8 mouse cellular contexts compared by ENCODE assay signal in the genomic region with DNA sequence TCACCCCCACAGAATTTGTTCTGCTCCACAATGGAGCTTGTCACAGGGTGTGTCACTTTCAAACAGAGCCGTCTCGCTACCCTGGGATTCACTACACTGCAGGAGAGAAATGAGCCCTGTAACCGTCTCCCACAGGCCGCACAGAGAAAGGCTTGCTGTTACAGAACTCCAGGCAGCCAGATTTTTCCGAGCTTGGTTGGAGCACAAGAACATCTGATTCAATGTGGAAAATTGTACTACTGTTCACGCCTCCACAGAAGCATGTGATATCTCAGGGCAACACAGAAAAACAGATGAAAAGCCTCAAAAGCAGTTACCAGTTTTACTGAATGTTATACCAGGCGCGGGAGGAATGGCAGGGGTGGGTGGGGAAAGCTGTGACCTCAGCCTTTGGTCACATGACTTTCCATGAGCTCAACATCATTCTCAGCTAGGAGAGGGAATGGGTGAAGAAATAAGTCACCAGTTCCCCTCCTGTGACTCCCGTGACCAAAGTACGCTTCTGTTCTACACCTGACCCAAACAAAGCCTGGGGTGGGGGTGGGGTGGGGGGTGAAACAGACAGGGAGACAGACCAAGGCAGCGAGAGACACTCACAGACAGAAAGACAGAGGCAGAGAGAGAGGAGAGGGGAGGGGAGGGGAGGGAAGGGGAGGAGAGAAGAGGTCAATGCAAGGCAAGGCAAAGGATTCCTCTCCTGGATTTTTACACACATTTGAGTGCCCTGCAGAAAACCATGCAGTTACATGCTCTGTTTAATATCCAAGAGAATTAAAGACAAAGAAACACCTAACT. TPM values are rescaled to one million over a fixed set of nuclear protein-coding genes. Genes with fewer than 3 reads are reported as not detected.
DNase-seq lines count a peak whose midpoint lies in the region; ATAC-seq and TF ChIP-seq lines count a peak whose summit lies in the region.

No protein-coding gene starts in this region.

- no peaks in the 10 kb centered on the region for H3K27me3 ChIP-seq in heart, embryonic 10.5 days (ENCODE audit: insufficient read depth, poor library complexity, severe bottlenecking)
- no peaks in the 10 kb centered on the region for H3K27me3 ChIP-seq in kidney, embryonic 15.5 days
- H3K27me3 ChIP-seq in limb, embryonic 12.5 days, result no peaks in the 10 kb centered on the region
- H3K27me3 ChIP-seq in neural tube, embryonic 13.5 days, result no peaks in the 10 kb centered on the region
- no peaks in the 10 kb centered on the region for H3K27me3 ChIP-seq in thymus, adult 2 months (ENCODE audit: control insufficient read depth, insufficient read depth, low read length)

- no peak for TF ChIP-seq CTCF in lung, adult 2 months (IDR thresholded peaks at IDR 0.05; ENCODE audit: insufficient read depth, low read length)
- TF ChIP-seq CTCF in thymus, adult 2 months (IDR thresholded peaks at IDR 0.05; ENCODE audit: borderline replicate concordance, control insufficient read depth, extremely low read depth, insufficient read depth, low read length, poor library complexity), result no peak

- peaks cover 3% of the 10 kb centered on the region for H3K4me1 ChIP-seq in lung, adult 2 months (ENCODE audit: control insufficient read depth, insufficient read depth, low read length)
- H3K4me1 ChIP-seq in heart, embryonic 10.5 days, result peaks cover 14% of the 10 kb centered on the region
- H3K4me1 ChIP-seq in kidney, embryonic 15.5 days, result peaks cover 10% of the 10 kb centered on the region; the same call in 1 of the 2 replicates
- H3K4me1 ChIP-seq in limb, embryonic 12.5 days (replicated peaks), result peaks cover 12% of the 10 kb centered on the region
- H3K4me1 ChIP-seq in neural tube, embryonic 13.5 days (replicated peaks), result peaks cover 20% of the 10 kb centered on the region
- H3K4me1 ChIP-seq in thymus, adult 2 months (replicated peaks; ENCODE audit: control insufficient read depth, insufficient read depth, low read length), result no peaks in the 10 kb centered on the region; the same call in 1 of the 2 replicates

- ATAC-seq in kidney, embryonic 15.5 days (replicated peaks; ENCODE audit: low FRiP score), result peak; percentile 83
- ATAC-seq in limb, embryonic 12.5 days (ENCODE audit: insufficient number of reproducible peaks, insufficient read depth, low FRiP score, low TSS enrichment, low read depth), result no peak
- peak; percentile 87 for ATAC-seq in neural tube, embryonic 13.5 days (ENCODE audit: low read depth)

- H3K9me3 ChIP-seq in heart, embryonic 10.5 days, result no peaks in the 10 kb centered on the region
- no peaks in the 10 kb centered on the region for H3K9me3 ChIP-seq in kidney, embryonic 15.5 days (replicated peaks)
- H3K9me3 ChIP-seq in limb, embryonic 12.5 days, result no peaks in the 10 kb centered on the region
- no peaks in the 10 kb centered on the region for H3K9me3 ChIP-seq in neural tube, embryonic 13.5 days

- H3K9ac ChIP-seq in kidney, embryonic 15.5 days, result no peak overlapping the region
- H3K9ac ChIP-seq in limb, embryonic 12.5 days (replicated peaks), result no peak overlapping the region
- peak overlapping the region; percentile 47 for H3K9ac ChIP-seq in neural tube, embryonic 13.5 days

- no peak overlapping the region for H3K4me3 ChIP-seq in lung, adult 2 months (replicated peaks; ENCODE audit: extremely low read depth, low read depth, low read length)
- H3K4me3 ChIP-seq in heart, embryonic 10.5 days, result peak overlapping the region; percentile 42
- H3K4me3 ChIP-seq in kidney, embryonic 15.5 days (replicated peaks), result 0 out of 2 replicates have a peak overlapping the region, but pooled peaks have one; percentile 2
- H3K4me3 ChIP-seq in limb, embryonic 12.5 days (replicated peaks), result no peak overlapping the region; the same call in 1 of the 2 replicates
- peak overlapping the region; percentile 24 for H3K4me3 ChIP-seq in neural tube, embryonic 13.5 days
- H3K4me3 ChIP-seq in thymus, adult 2 months (ENCODE audit: control insufficient read depth, insufficient read depth, low read length), result no peak overlapping the region

- 44% methylated on average over 11 of the region's 11 CpGs for WGBS in lung, adult 2 months
- 23% methylated on average over 11 of the region's 11 CpGs for WGBS in heart, embryonic 10.5 days
- 39% methylated on average over 11 of the region's 11 CpGs for WGBS in kidney, embryonic 15.5 days
- WGBS in limb, embryonic 12.5 days, result 27% methylated on average over 11 of the region's 11 CpGs
- 6% methylated on average over 11 of the region's 11 CpGs for WGBS in neural tube, embryonic 13.5 days
- WGBS in thymus, adult 2 months, result 89% methylated on average over 11 of the region's 11 CpGs

- peak overlapping the region; percentile 69 for H3K27ac ChIP-seq in heart, embryonic 10.5 days
- H3K27ac ChIP-seq in kidney, embryonic 15.5 days, result 0 out of 2 replicates have a peak overlapping the region, but pooled peaks have one; percentile 48
- no peak overlapping the region for H3K27ac ChIP-seq in limb, embryonic 12.5 days
- peak overlapping the region; percentile 78 for H3K27ac ChIP-seq in neural tube, embryonic 13.5 days (replicated peaks)
- no peak overlapping the region for H3K27ac ChIP-seq in thymus, adult 2 months (ENCODE audit: control insufficient read depth, insufficient read depth, low read length)

- H3K36me3 ChIP-seq in heart, embryonic 10.5 days, result no peaks in the 10 kb centered on the region
- no peaks in the 10 kb centered on the region for H3K36me3 ChIP-seq in kidney, embryonic 15.5 days
- H3K36me3 ChIP-seq in limb, embryonic 12.5 days, result no peaks in the 10 kb centered on the region
- H3K36me3 ChIP-seq in neural tube, embryonic 13.5 days, result no peaks in the 10 kb centered on the region
- H3K36me3 ChIP-seq in thymus, adult 2 months (ENCODE audit: control insufficient read depth, insufficient read depth, low read length), result no peaks in the 10 kb centered on the region

- peak overlapping the region; percentile 37 for H3K4me2 ChIP-seq in kidney, embryonic 15.5 days
- peak overlapping the region; percentile 34 for H3K4me2 ChIP-seq in limb, embryonic 12.5 days
- H3K4me2 ChIP-seq in neural tube, embryonic 13.5 days, result peak overlapping the region; percentile 52

- no peak for TF ChIP-seq POLR2A in lung, adult 2 months (IDR thresholded peaks at IDR 0.05; ENCODE audit: borderline replicate concordance, extremely low read depth, low read depth, low read length)
- TF ChIP-seq POLR2A in thymus, adult 2 months (IDR thresholded peaks at IDR 0.05; ENCODE audit: control insufficient read depth, extremely low read depth, insufficient read depth, low read length, poor library complexity), result no peak

- peak; percentile 29 to 41 for DNase-seq in lung, adult 18-20 months
- no peak for DNase-seq in lung, adult 2 months
- DNase-seq in heart, embryonic 10.5 days (ENCODE audit: low spot score), result peak; percentile 77
- no peak for DNase-seq in urinary bladder, postnatal 14 days (ENCODE audit: low spot score)
- DNase-seq in thymus, adult 2 months, result no peak

RNA-seq across cellular contexts. Expression of gene Aig1, which starts 7.5 kb away (rescaled TPM):
- polyA plus RNA-seq in lung, adult 2 months (2012; rRNA removed), result 67.5 and 76.5 TPM in 2 replicates
- polyA plus RNA-seq in heart, embryonic 10.5 days (2016; fragmentation: Nextera tagmentation; extraction: Ambion mirVana), result 28.8 and 34.4 TPM in 2 replicates
- 45.9 and 46.1 TPM in 2 replicates for polyA plus RNA-seq in kidney, embryonic 15.5 days (2015; fragmentation: Nextera tagmentation; extraction: Ambion mirVana)
- polyA plus RNA-seq in limb, embryonic 12.5 days (2016; fragmentation: Nextera tagmentation; extraction: Ambion mirVana), result 14.0 and 14.5 TPM in 2 replicates
- polyA plus RNA-seq in neural tube, embryonic 13.5 days (2015; fragmentation: Nextera tagmentation; extraction: Ambion mirVana), result 73.7 and 81.4 TPM in 2 replicates
- 23.6 and 26.5 TPM in 2 replicates for polyA plus RNA-seq in thymus, adult 2 months (2012; rRNA removed)

Comparison
In these comparisons a context has a peak if more than half of its experiments do, and no peak if none do; other contexts are left out.
1. DNase-seq: peak in lung, adult 18-20 months (2 of 2) and heart, embryonic 10.5 days (single experiment); none in lung, adult 2 months (single experiment), urinary bladder, postnatal 14 days (single experiment) and thymus, adult 2 months (single experiment).
2. H3K4me3 ChIP-seq: peak in heart, embryonic 10.5 days (single experiment), kidney, embryonic 15.5 days (single experiment) and neural tube, embryonic 13.5 days (single experiment); none in lung, adult 2 months (single experiment), limb, embryonic 12.5 days (single experiment) and thymus, adult 2 months (single experiment).
3. H3K27ac ChIP-seq: peak in heart, embryonic 10.5 days (single experiment), kidney, embryonic 15.5 days (single experiment) and neural tube, embryonic 13.5 days (single experiment); none in limb, embryonic 12.5 days (single experiment) and thymus, adult 2 months (single experiment).
4. Peak in every context shown above with its lines, with median percentiles within 50 percentile points of each other: H3K4me2 ChIP-seq.